Mouse (Mus musculus) brain, embryonic 14.5 days (tissue): Measurements from ENCODE around the gene Cep89. TPM values are rescaled to one million over a fixed set of nuclear protein-coding genes. Genes with fewer than 3 reads are reported as not detected.
A peak's percentile ranks its signal among the peaks of the same experiment; 100 is the strongest.

Source experiments
- DNase-seq: peaks from one replicate; pipeline ENCODE4 v3.0.0-alpha.2; 2011; ENCODE audit warnings: low read depth
- CTCF ChIP-seq: fragments of 200-500 bp; IDR thresholded peaks from 2 replicates; pipeline ENCODE4 v1.5.1; 2012; ENCODE audit warnings: inconsistent platforms, mild to moderate bottlenecking, moderate library complexity, borderline replicate concordance; ENCODE audit not compliant: insufficient read depth, insufficient read length; ENCODE audit errors: extremely low read depth
- POLR2A ChIP-seq: fragments of 200-500 bp; IDR thresholded peaks from 2 replicates; pipeline ENCODE4 v1.6.1; 2012; ENCODE audit warnings: mild to moderate bottlenecking, inconsistent platforms, borderline replicate concordance; ENCODE audit not compliant: poor library complexity, insufficient read depth, insufficient read length, severe bottlenecking; ENCODE audit errors: extremely low read depth
- polyA plus RNA-seq: library from polyadenylated mRNA; depleted of rRNA; stranded (reverse); fragments of >200 nt; gene quantifications from 2 replicates; pipeline ENCODE4 v1.2.3, GENCODE M21; 2012

Cep89 gene
- polyA plus RNA-seq, 1 experiment = 29.0 TPM

GRCm38 (mm10) chr7:35373146-35373989, 23.5 kb upstream of the Cep89 start:
- TF ChIP-seq CTCF (no peak), POLR2A (no peak)
- peak; percentile 36 for DNase-seq

- TF ChIP-seq POLR2A (no peak), CTCF (no peak)
- DNase-seq = no peak
Observed at GRCm38 (mm10) chr7:35374265-35374664, 22.6 kb upstream of the Cep89 start.

- peak; percentile 68 for DNase-seq
- TF ChIP-seq POLR2A = no peak
- TF ChIP-seq CTCF = no peak
Observed at GRCm38 (mm10) chr7:35376623-35377022, 20.2 kb upstream of the Cep89 start.

GRCm38 (mm10) chr7:35379492-35380119, 17.2 kb upstream of the Cep89 start:
- no peak for TF ChIP-seq POLR2A
- TF ChIP-seq CTCF = no peak
- peak; percentile 28 for DNase-seq

- TF ChIP-seq CTCF = no peak
- TF ChIP-seq POLR2A = no peak
- no peak for DNase-seq
Observed at GRCm38 (mm10) chr7:35380351-35380750, 16.5 kb upstream of the Cep89 start.

- TF ChIP-seq POLR2A = no peak
- no peak for TF ChIP-seq CTCF
- no peak for DNase-seq
Observed at GRCm38 (mm10) chr7:35381861-35382260, 15.0 kb upstream of the Cep89 start.

GRCm38 (mm10) chr7:35382706-35383353, 14.0 kb upstream of the Cep89 start:
- TF ChIP-seq POLR2A (no peak), CTCF (no peak)
- no peak for DNase-seq

GRCm38 (mm10) chr7:35386525-35386952, 10.3 kb upstream of the Cep89 start:
- DNase-seq = no peak
- TF ChIP-seq CTCF (peak; percentile 43; the same call in 1 of the 2 replicates), POLR2A (no peak)

GRCm38 (mm10) chr7:35388694-35389093, 8.1 kb upstream of the Cep89 start:
- DNase-seq = no peak
- TF ChIP-seq POLR2A (no peak), CTCF (no peak)

- DNase-seq = no peak
Observed at GRCm38 (mm10) chr7:35392935-35393334, 3.9 kb upstream of the Cep89 start.

More at GRCm38 (mm10) chr7:35392935-35393334, 3.9 kb upstream of the Cep89 start:
- TF ChIP-seq POLR2A (no peak), CTCF (peak; percentile 30; the same call in 1 of the 2 replicates)
